Mouse (Mus musculus) embryonic facial prominence, embryonic 14.5 days (tissue): ENCODE results near the gene Angptl4. TPM values are rescaled to one million over a fixed set of nuclear protein-coding genes. Genes with fewer than 3 reads are reported as not detected.
"Not testable (repeated sequence)": the region's sequence is repeated elsewhere in the genome, so short reads cannot be mapped to it uniquely, and the experiment has no call there.

Source experiments
- ATAC-seq: fragments of 200-750 bp; cut with Nextera tagmentation; 2 replicates; pipeline ENCODE4 v1.8.0; 2017; ENCODE audit warnings: low read depth, moderate number of reproducible peaks, moderate TSS enrichment
- DNase-seq: peaks from one replicate; pipeline ENCODE4 v3.0.0-alpha.2; 2015; ENCODE audit warnings: low spot score
- H3K27ac ChIP-seq: fragments of 300-500 bp; sonication (generic); replicated peaks from 2 replicates; pipeline ENCODE4 v1.5.1; 2014; ENCODE audit warnings: low read depth, mild to moderate bottlenecking, low read length, moderate library complexity
- H3K27me3 ChIP-seq: fragments of 300-500 bp; sonication (generic); replicated peaks from 2 replicates; pipeline ENCODE4 v1.6.1; 2014; ENCODE audit warnings: low read length; ENCODE audit not compliant: control insufficient read depth, insufficient read depth
- H3K36me3 ChIP-seq: fragments of 300-500 bp; sonication (generic); 2 replicates; pipeline ENCODE4 v1.6.1; 2014; ENCODE audit warnings: low read length, mixed read lengths; ENCODE audit not compliant: control insufficient read depth, insufficient read depth
- H3K4me1 ChIP-seq: fragments of 300-500 bp; sonication (generic); 2 replicates; pipeline ENCODE4 v1.6.1; 2014; ENCODE audit warnings: antibody characterized with exemption, low read length; ENCODE audit not compliant: control insufficient read depth, insufficient read depth
- H3K4me2 ChIP-seq: fragments of 300-500 bp; sonication (generic); 2 replicates; pipeline ENCODE4 v1.6.1; 2014; ENCODE audit warnings: low read depth, mild to moderate bottlenecking, low read length, moderate library complexity, mixed read lengths
- H3K4me3 ChIP-seq: fragments of 300-500 bp; sonication (generic); 2 replicates; pipeline ENCODE4 v1.5.1; 2014; ENCODE audit warnings: low read depth, mild to moderate bottlenecking, low read length
- H3K9ac ChIP-seq: fragments of 300-500 bp; sonication (generic); 2 replicates; pipeline ENCODE4 v1.6.1; 2014; ENCODE audit warnings: low read depth, mild to moderate bottlenecking, low read length, moderate library complexity, mixed read lengths
- H3K9me3 ChIP-seq: fragments of 300-500 bp; sonication (generic); 2 replicates; pipeline ENCODE4 v1.6.1; 2016; ENCODE audit warnings: low read length; ENCODE audit not compliant: control insufficient read depth
- WGBS: fragments of 180-500 bp; shearing (Covaris S2); extraction: QIAGEN DNeasy Blood & Tissue Kit; methylation state at CpG from one replicate; pipeline ENCODE4 v1.1.7; 2014; 5-methylcytosine and 5-hydroxymethylcytosine counted together
- polyA plus RNA-seq: library from polyadenylated mRNA; unstranded; fragments of >200 nt; fragmentation: Nextera tagmentation; extraction: Ambion mirVana; gene quantifications from 2 replicates; pipeline ENCODE4 v1.2.1, GENCODE M21; 2014

Angptl4 gene
- polyA plus RNA-seq, result 35.7 and 52.1 TPM in 2 replicates

GRCm38 (mm10) chr17:33781124-33781977 lies at the start of gene Angptl4:
Gene Angptl4, minus strand, starts transcription at chr17:33781830.
- H3K27me3 ChIP-seq, result no peaks in the 10 kb centered on the region
- peak within 1 kb of the TSS; percentile 51 for H3K4me3 ChIP-seq
- peak within 1 kb of the TSS; percentile 77 for H3K4me2 ChIP-seq
- peaks cover 50% of the 10 kb centered on the region for H3K4me1 ChIP-seq
- no peaks in the 10 kb centered on the region for H3K9me3 ChIP-seq
- peaks cover 20% of the 10 kb centered on the region for H3K36me3 ChIP-seq
- WGBS, result under 1% methylated on average over 43 of the region's 50 CpGs
- H3K27ac ChIP-seq, result peak within 1 kb of the TSS; percentile 91
- peak within 1 kb of the TSS; percentile 63 for H3K9ac ChIP-seq
- ATAC-seq (peak; percentile 64), DNase-seq (peak; percentile 78)

GRCm38 (mm10) chr17:33829561-33829960 lies 47.9 kb upstream of the Angptl4 start:
- DNase-seq (no peak), ATAC-seq (no peak)
- H3K27ac ChIP-seq, result no peak overlapping the region
- no peaks in the 10 kb centered on the region for H3K27me3 ChIP-seq
- WGBS, result 85% methylated on average over 10 of the region's 10 CpGs
- no peak overlapping the region for H3K4me2 ChIP-seq
- no peak overlapping the region for H3K4me3 ChIP-seq
- H3K9me3 ChIP-seq, result no peaks in the 10 kb centered on the region
- peaks cover 7% of the 10 kb centered on the region for H3K4me1 ChIP-seq
- peaks cover 67% of the 10 kb centered on the region for H3K36me3 ChIP-seq
- H3K9ac ChIP-seq, result no peak overlapping the region

- Histone ChIP-seq H3K4me1 (peaks cover 7% of the 10 kb centered on the region), H3K27ac (no peak overlapping the region), H3K9me3 (no peaks in the 10 kb centered on the region), H3K36me3 (peaks cover 60% of the 10 kb centered on the region), H3K4me2 (no peak overlapping the region), H3K9ac (no peak overlapping the region), H3K4me3 (no peak overlapping the region), H3K27me3 (no peaks in the 10 kb centered on the region)
- 55% methylated on average over 2 of the region's 2 CpGs for WGBS
- ATAC-seq (no peak), DNase-seq (peak; percentile 58)
Measured at GRCm38 (mm10) chr17:33828892-33829291, 47.3 kb upstream of the Angptl4 start.

GRCm38 (mm10) chr17:33826850-33827249 lies 45.2 kb upstream of the Angptl4 start:
- Histone ChIP-seq H3K9me3 (no peaks in the 10 kb centered on the region), H3K4me1 (peaks cover 15% of the 10 kb centered on the region), H3K4me2 (no peak overlapping the region), H3K9ac (no peak overlapping the region), H3K36me3 (peaks cover 56% of the 10 kb centered on the region), H3K27me3 (no peaks in the 10 kb centered on the region), H3K4me3 (no peak overlapping the region), H3K27ac (no peak overlapping the region)
- DNase-seq, result peak; percentile 85
- 1% methylated on average over 3 of the region's 3 CpGs for WGBS
- ATAC-seq, result no peak

- Histone ChIP-seq H3K4me1 (peaks cover 15% of the 10 kb centered on the region), H3K9me3 (no peaks in the 10 kb centered on the region), H3K4me2 (peak overlapping the region; percentile 57), H3K4me3 (peak overlapping the region; percentile 68), H3K27me3 (no peaks in the 10 kb centered on the region), H3K27ac (0 out of 2 replicates have a peak overlapping the region, but pooled peaks have one; percentile 95), H3K36me3 (peaks cover 56% of the 10 kb centered on the region), H3K9ac (peak overlapping the region; percentile 88; the same call in 1 of the 2 replicates)
- ATAC-seq (no peak), DNase-seq (no peak)
- WGBS, result 85% methylated on average over 8 of the region's 8 CpGs
Measured at GRCm38 (mm10) chr17:33825462-33825861, 43.8 kb upstream of the Angptl4 start.

- H3K27me3 ChIP-seq, DNase-seq, H3K9me3 ChIP-seq, ATAC-seq: not testable (repeated sequence)
- Histone ChIP-seq H3K4me3 (peak overlapping the region; percentile 68), H3K27ac (peak overlapping the region; percentile 95), H3K9ac (peak overlapping the region; percentile 88), H3K4me2 (peak overlapping the region; percentile 57), H3K36me3 (peaks cover 56% of the 10 kb centered on the region), H3K4me1 (peaks cover 15% of the 10 kb centered on the region)
- WGBS, result 7% methylated on average over 6 of the region's 6 CpGs
Measured at GRCm38 (mm10) chr17:33824997-33825330, 43.3 kb upstream of the Angptl4 start.

GRCm38 (mm10) chr17:33824084-33824996 lies 42.7 kb upstream of the Angptl4 start, which contains the start of the genes Rps28 and Ndufa7:
Gene Rps28, minus strand, starts transcription at chr17:33824562.
Gene Ndufa7, plus strand, starts transcription at chr17:33824572.
- H3K27me3 ChIP-seq, result no peaks in the 10 kb centered on the region
- peak within 1 kb of the TSS; percentile 88 for H3K9ac ChIP-seq
- H3K36me3 ChIP-seq, result peaks cover 56% of the 10 kb centered on the region
- H3K27ac ChIP-seq, result peak within 1 kb of the TSS; percentile 95
- H3K4me2 ChIP-seq, result peak within 1 kb of the TSS; percentile 74
- ATAC-seq (peak; percentile 95), DNase-seq (peak; percentile 97)
- H3K4me3 ChIP-seq, result peak within 1 kb of the TSS; percentile 68
- no peaks in the 10 kb centered on the region for H3K9me3 ChIP-seq
- H3K4me1 ChIP-seq, result peaks cover 15% of the 10 kb centered on the region
- under 1% methylated on average over 51 of the region's 51 CpGs for WGBS

GRCm38 (mm10) chr17:33823171-33823570 lies 41.5 kb upstream of the Angptl4 start:
- H3K4me3 ChIP-seq, result peak overlapping the region; percentile 68
- H3K36me3 ChIP-seq, result peaks cover 58% of the 10 kb centered on the region
- WGBS, result 81% methylated on average over 8 of the region's 8 CpGs
- not testable (repeated sequence) for H3K27me3 ChIP-seq, DNase-seq, H3K9me3 ChIP-seq, ATAC-seq
- H3K27ac ChIP-seq, result 0 out of 2 replicates have a peak overlapping the region, but pooled peaks have one; percentile 1
- peaks cover 16% of the 10 kb centered on the region for H3K4me1 ChIP-seq
- peak overlapping the region; percentile 88 for H3K9ac ChIP-seq
- H3K4me2 ChIP-seq, result peak overlapping the region; percentile 74
